Mouse (Mus musculus) ES-Bruce4 (cell line): ENCODE results near the gene Slc9a9. TPM values are rescaled to one million over a fixed set of nuclear protein-coding genes. Genes with fewer than 3 reads are reported as not detected.

Experiments
- H3K27ac ChIP-seq: 2 replicates; pipeline ENCODE4 v1.5.1; 2012; ENCODE audit warnings: low read length, inconsistent platforms; ENCODE audit not compliant: insufficient read depth
- H3K27me3 ChIP-seq: 2 replicates; pipeline ENCODE4 v1.6.1; 2012; ENCODE audit warnings: mild to moderate bottlenecking, low read length, inconsistent platforms; ENCODE audit not compliant: control insufficient read depth, poor library complexity, insufficient read depth, severe bottlenecking
- H3K36me3 ChIP-seq: 2 replicates; pipeline ENCODE4 v1.6.1; 2012; ENCODE audit warnings: inconsistent platforms, mild to moderate bottlenecking, low read length, moderate library complexity; ENCODE audit not compliant: control insufficient read depth, poor library complexity, insufficient read depth, severe bottlenecking
- H3K4me1 ChIP-seq: one replicate; pipeline ENCODE4 v1.8.1; 2011; ENCODE audit warnings: low read length; ENCODE audit not compliant: control insufficient read depth, insufficient read depth
- H3K4me3 ChIP-seq: 2 replicates; pipeline ENCODE4 v1.5.1; 2011; ENCODE audit warnings: low read depth, mild to moderate bottlenecking, low read length
- H3K9ac ChIP-seq: 2 replicates; pipeline ENCODE4 v1.6.1; 2012; ENCODE audit warnings: low read depth, mild to moderate bottlenecking, inconsistent platforms; ENCODE audit not compliant: poor library complexity, severe bottlenecking
- H3K9me3 ChIP-seq: replicated peaks from 2 replicates; pipeline ENCODE4 v1.6.1; 2012; ENCODE audit warnings: mild to moderate bottlenecking, low read length, inconsistent platforms; ENCODE audit not compliant: control insufficient read depth, poor library complexity, insufficient read depth, severe bottlenecking
- CTCF ChIP-seq: IDR thresholded peaks from one replicate; pipeline ENCODE4 v1.8.1; 2011; ENCODE audit warnings: low read depth, low read length
- EP300 ChIP-seq: IDR thresholded peaks from 2 replicates; pipeline ENCODE4 v1.6.1; 2011; ENCODE audit warnings: low read depth, low read length; ENCODE audit not compliant: insufficient read depth
- POLR2A ChIP-seq: IDR thresholded peaks from one replicate; pipeline ENCODE4 v1.8.1; 2011; ENCODE audit warnings: low read length; ENCODE audit not compliant: insufficient read depth
- polyA plus RNA-seq: library from polyadenylated mRNA; stranded (reverse); fragments of >200 nt; gene quantifications from 2 replicates; pipeline ENCODE4 v1.2.4, GENCODE M21; 2011; ENCODE audit warnings: low read depth; ENCODE audit not compliant: missing spikeins, insufficient read depth, insufficient read length

The Slc9a9 gene
- polyA plus RNA-seq, 1 experiment = not detected

GRCm38 (mm10) chr9:94659401-94660152 is 10.1 kb upstream of the Slc9a9 start:
- Histone ChIP-seq H3K27me3 (peaks cover 3% of the 10 kb centered on the region), H3K4me3 (no peak overlapping the region), H3K9ac (no peak overlapping the region), H3K9me3 (no peaks in the 10 kb centered on the region), H3K4me1 (no peaks in the 10 kb centered on the region), H3K36me3 (no peaks in the 10 kb centered on the region), H3K27ac (no peak overlapping the region)
- no peak for TF ChIP-seq POLR2A
- TF ChIP-seq EP300 = no peak

GRCm38 (mm10) chr9:94661768-94662167 is 7.9 kb upstream of the Slc9a9 start:
- Histone ChIP-seq H3K36me3 (no peaks in the 10 kb centered on the region), H3K27ac (no peak overlapping the region), H3K4me1 (no peaks in the 10 kb centered on the region), H3K9ac (no peak overlapping the region), H3K27me3 (peaks cover 3% of the 10 kb centered on the region), H3K9me3 (0 out of 2 replicates have a peak, but pooled peaks cover 2% of the 10 kb centered on the region), H3K4me3 (no peak overlapping the region)
- TF ChIP-seq CTCF (no peak), EP300 (no peak), POLR2A (no peak)

DNA sequence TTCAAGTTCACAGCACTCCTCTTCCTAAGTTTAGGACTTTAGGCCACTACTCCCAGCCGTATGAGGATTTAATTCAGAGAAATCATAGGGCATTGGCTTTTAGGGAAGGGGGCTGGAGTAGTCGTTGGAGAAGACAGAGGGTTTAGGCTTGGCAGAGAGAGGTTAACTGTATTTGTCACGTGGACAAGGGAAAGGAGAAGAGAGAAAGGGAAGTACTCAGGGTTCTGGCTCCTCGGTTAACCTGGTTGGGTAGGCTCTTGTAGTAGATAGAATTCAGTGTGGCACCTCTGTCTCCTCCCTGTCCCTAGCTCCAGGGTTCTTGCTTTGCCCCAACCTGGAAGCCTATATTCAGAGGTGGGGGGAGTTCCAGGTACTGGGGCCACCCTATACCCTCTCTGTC is 4.5 kb upstream of the Slc9a9 start:
- 0 out of 2 replicates have a peak, but pooled peaks cover 2% of the 10 kb centered on the region for H3K9me3 ChIP-seq
- H3K27me3 ChIP-seq = peaks cover 2% of the 10 kb centered on the region
- TF ChIP-seq EP300 (no peak), POLR2A (no peak), CTCF (no peak)
- H3K4me1 ChIP-seq = no peaks in the 10 kb centered on the region
- H3K27ac ChIP-seq = no peak overlapping the region
- H3K4me3 ChIP-seq = no peak overlapping the region
- H3K9ac ChIP-seq = no peak overlapping the region
- H3K36me3 ChIP-seq = no peaks in the 10 kb centered on the region

DNA sequence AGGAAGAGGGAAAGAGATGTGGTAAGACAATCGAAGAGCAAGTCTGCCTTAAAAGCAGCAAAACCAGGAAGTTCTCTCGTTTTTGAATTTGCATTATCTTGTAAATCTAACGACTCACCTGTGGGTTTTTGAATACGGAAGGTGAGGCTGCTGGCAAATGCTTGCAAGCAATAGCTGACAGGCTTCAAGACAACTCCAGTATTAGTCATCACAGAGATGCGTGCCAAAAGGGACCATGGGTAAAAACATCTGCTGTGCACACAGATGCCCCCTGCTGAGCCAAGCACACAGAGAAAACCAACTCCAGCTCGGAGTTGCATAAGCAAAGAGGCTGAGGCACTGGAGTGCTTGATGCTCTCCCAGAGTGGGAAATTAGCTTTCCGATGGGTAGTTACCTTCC is 1.1 kb upstream of the Slc9a9 start:
- Histone ChIP-seq H3K9me3 (0 out of 2 replicates have a peak, but pooled peaks cover 2% of the 10 kb centered on the region), H3K4me3 (no peak overlapping the region), H3K36me3 (no peaks in the 10 kb centered on the region), H3K27ac (no peak overlapping the region), H3K9ac (no peak overlapping the region), H3K4me1 (no peaks in the 10 kb centered on the region), H3K27me3 (no peaks in the 10 kb centered on the region; the same call in 1 of the 2 replicates)
- no peak for TF ChIP-seq POLR2A
- no peak for TF ChIP-seq EP300
- TF ChIP-seq CTCF = no peak

DNA sequence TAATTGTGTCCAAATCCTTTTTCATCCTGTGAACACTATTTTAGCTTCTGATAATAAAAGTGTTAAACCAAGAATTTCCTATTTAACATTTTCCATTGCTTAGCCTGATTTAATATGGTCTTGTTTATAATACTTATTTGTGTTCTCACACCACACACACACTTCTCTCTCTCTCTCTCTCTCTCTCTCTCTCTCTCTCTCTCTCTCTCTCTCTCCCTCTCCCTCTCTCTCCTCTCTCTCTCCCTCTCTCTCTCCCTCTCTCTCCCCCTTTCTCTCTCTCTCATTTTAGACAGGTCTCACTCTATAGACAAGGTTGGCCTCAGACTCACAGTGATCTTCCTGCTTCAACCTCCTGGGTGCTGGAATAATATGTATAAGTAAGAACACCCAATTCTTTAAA is 995 bp downstream of the Slc9a9 start:
- H3K27ac ChIP-seq = no peak overlapping the region
- 0 out of 2 replicates have a peak, but pooled peaks cover 2% of the 10 kb centered on the region for H3K9me3 ChIP-seq
- H3K4me1 ChIP-seq = no peaks in the 10 kb centered on the region
- H3K27me3 ChIP-seq = no peaks in the 10 kb centered on the region
- H3K4me3 ChIP-seq = no peak overlapping the region
- no peaks in the 10 kb centered on the region for H3K36me3 ChIP-seq
- TF ChIP-seq CTCF (no peak), POLR2A (no peak), EP300 (no peak)
- H3K9ac ChIP-seq = no peak overlapping the region

- H3K27me3 ChIP-seq = no peaks in the 10 kb centered on the region; the same call in 1 of the 2 replicates
- H3K9me3 ChIP-seq = no peaks in the 10 kb centered on the region
- no peak overlapping the region for H3K4me3 ChIP-seq
- TF ChIP-seq POLR2A = no peak
- TF ChIP-seq EP300 = no peak
- TF ChIP-seq CTCF = no peak
- H3K4me1 ChIP-seq = no peaks in the 10 kb centered on the region
- no peaks in the 10 kb centered on the region for H3K36me3 ChIP-seq
- H3K27ac ChIP-seq = no peak overlapping the region
- no peak overlapping the region for H3K9ac ChIP-seq
Observed at GRCm38 (mm10) chr9:94674704-94675103, 5.0 kb downstream of the Slc9a9 start.
